Mouse (Mus musculus) adrenal gland, postnatal 14 days (tissue): ENCODE measurements around the gene Selenot. TPM values are rescaled to one million over a fixed set of nuclear protein-coding genes. Genes with fewer than 3 reads are reported as not detected.

ENCODE experiments used
- DNase-seq: peaks from one replicate; pipeline ENCODE4 v3.0.0; 2021; ENCODE audit warnings: mixed read lengths
- total RNA-seq: library from RNA; stranded (reverse); gene quantifications from 2 replicates; pipeline ENCODE4 v1.2.3, GENCODE M21; 2021

The Selenot gene
- total RNA-seq, 1 experiment from 2014 or later, result 125 TPM

DNA sequence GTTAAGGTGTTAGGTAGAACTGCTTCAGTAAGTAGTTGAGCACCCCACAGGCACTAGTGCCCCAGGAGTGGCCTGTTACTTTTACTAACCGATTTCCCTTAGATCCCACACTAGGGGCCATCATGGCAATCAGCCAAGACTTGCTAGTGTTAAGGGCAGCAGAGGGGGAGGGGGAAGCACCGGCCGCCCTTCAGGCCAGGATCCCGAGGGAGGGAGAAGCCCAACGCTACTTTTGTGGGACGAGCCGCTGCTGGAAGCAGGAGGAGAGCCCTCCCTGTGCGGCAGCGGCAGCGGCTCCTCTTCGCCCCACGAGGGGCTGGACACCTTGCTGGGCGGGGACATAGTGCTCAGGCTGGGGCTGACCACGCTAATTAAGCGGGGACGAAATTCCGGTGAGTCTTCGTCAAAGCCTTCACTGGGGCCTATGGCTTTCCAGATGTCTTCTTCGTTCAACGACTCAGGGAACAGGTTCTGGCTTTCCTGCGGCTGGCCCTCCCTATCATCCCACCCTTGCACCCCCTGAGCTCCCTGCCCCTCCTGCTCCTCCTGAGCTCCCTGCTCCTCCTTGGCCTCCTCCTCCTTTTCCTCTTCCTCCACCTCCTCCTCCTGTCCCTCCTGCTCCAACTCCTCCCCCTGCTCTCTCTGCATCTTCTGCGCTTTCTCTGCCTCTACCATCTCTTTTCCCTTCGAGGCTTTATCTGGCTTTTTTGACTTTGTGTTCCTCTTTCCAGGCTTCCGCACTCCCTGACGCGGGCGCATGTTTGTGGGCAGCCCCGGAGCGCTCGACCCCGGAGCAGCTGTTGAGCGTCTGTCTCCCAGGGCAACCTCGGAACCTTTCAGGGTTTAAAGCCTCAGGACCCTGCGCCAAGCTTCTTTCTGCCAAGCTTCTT lies 60.2 kb downstream of the Selenot start, which contains the start of gene Erich6:
Gene Erich6 (minus strand): TSS at position 802 of the 890 bp plus-strand sequence.
- DNase-seq, result peak; percentile 56

Other genes with a start within 250 kb of the Selenot start
- gene Tsc22d2, start 161.9 kb upstream of the Selenot start, total RNA-seq, result 33.3 and 35.2 TPM in 2 replicates
- 45.7 and 55.3 TPM in 2 replicates for gene Eif2a, start 50.8 kb upstream of the Selenot start, total RNA-seq
- 80.6 and 86.8 TPM in 2 replicates for gene Serp1, start 50.7 kb upstream of the Selenot start, total RNA-seq
- not detected in 2 replicates for gene Erich6, start 60.6 kb downstream of the Selenot start, total RNA-seq
- 12.9 and 19.1 TPM in 2 replicates for gene Siah2, start 115.8 kb downstream of the Selenot start, total RNA-seq
- not detected in 2 replicates for gene Mindy4b-ps, start 245.7 kb downstream of the Selenot start, total RNA-seq